Mouse (Mus musculus) thymus, adult 2 months (tissue): ENCODE measurements around the gene Sept9.

Experiments used
- CTCF ChIP-seq: fragments of 200-500 bp; IDR thresholded peaks from 2 replicates; pipeline ENCODE4 v1.5.1; 2012; ENCODE audit warnings: mild to moderate bottlenecking, control low read depth, low read length, moderate library complexity, borderline replicate concordance; ENCODE audit not compliant: control insufficient read depth, poor library complexity, insufficient read depth; ENCODE audit errors: extremely low read depth
- POLR2A ChIP-seq: fragments of 200-500 bp; IDR thresholded peaks from 2 replicates; pipeline ENCODE4 v1.6.1; 2012; ENCODE audit warnings: mild to moderate bottlenecking, low read length, control low read depth, moderate library complexity; ENCODE audit not compliant: control insufficient read depth, poor library complexity, insufficient read depth; ENCODE audit errors: extremely low read depth

DNA sequence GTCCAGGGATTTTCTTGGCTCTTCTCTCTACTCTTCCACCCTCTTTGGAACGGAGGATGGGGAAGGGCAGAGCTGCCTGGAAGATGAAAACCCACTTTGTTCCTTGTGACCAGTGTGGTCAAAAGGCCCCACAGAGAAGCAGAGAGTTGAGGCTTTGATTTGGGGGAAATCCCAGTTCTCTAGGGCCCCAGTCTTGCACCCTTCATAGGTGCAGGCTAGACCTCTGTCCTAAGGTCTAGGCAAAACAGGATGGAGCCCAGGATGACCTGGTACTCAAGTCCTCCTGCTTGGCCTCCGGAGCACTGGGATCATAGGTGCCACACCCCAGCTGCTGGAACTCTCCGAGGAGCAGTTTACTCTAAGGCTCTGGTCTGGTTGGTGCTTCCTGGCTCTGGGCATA lies 157.5 kb downstream of the Sept9 start:
- TF ChIP-seq POLR2A (no peak), CTCF (no peak)
